Mouse (Mus musculus) liver, postnatal 0 days (tissue): ENCODE results near the gene Six5.

Experiments
- CTCF ChIP-seq: sonication (generic); IDR thresholded peaks from 2 replicates; pipeline ENCODE4 v1.5.1; 2016; ENCODE audit warnings: antibody characterized with exemption, low read depth
- EP300 ChIP-seq: IDR thresholded peaks from 2 replicates; pipeline ENCODE4 v1.6.1; 2016; ENCODE audit warnings: antibody characterized with exemption, low read depth, mild to moderate bottlenecking

DNA sequence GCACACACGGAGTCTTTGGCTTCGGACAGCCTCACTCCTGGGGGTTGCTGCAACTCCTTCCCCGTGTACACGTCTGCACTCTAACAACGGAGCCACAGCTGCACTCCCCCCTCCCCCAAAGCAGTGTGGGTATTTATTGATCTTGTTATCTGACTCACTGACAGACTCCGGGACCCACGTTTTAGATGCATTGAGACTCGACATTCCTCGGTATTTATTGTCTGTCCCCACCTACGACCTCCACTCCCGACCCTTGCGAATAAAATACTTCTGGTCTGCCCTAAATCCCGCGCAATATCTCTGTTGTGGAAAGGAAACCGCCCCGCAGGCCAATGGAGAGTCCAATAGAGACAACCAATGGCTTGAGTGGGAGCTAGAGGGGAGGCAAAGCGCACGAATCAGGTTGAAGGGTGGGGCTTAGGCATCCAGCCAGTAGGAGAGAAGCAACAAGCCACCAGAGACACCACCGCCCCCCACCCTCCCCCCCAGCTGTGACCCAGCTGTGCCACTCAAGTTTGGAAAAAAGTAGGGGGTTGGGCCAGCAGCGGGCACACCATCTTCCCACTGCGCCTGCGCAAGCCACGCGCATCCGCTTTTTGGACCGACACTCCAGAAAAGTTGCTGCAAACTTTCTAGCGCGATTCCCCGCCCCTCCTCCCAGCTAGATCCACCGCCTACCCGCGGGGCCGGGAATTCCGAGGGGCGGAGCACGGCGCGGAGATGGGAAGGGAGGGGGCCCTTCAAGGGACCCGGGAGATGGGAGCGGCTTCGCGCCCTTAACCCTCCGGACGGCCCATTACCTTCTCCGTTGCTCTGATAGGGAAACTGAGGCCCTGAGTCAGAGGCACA lies 633 bp upstream of the Six5 start:
- TF ChIP-seq EP300 = no peak
- TF ChIP-seq CTCF = no peak
